Mouse (Mus musculus): ENCODE data around the gene Ghrhr. TPM values are rescaled to one million over a fixed set of nuclear protein-coding genes. Genes with fewer than 3 reads are reported as not detected.

Ghrhr gene
- polyA plus RNA-seq, 1 experiment from 2014 or later: not detected

DNA sequence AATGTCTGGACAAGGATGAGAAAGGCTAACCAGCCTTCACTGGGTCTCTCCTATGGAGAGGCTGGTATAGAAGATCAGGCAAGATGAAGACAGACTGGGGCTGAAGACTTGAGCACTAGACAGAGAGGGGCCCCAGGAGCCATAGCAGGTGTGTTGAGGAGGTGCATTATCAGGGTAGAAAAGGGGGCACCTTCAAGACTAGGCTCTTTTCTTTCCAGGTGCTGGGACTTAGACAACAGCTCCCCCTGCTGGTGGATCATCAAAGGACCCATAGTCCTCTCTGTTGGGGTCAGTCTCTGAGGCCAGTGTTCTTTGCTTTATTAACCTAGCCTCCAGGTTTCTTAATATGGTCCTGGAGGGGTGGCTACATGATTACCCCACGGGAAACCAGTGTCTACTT, 7.8 kb downstream of the Ghrhr start:
- Histone ChIP-seq H3K9me3 (no peaks in the 10 kb centered on the region), H3K36me3 (no peaks in the 10 kb centered on the region), H3K9ac (no peak overlapping the region), H3K4me3 (no peak overlapping the region), H3K4me1 (replicated peaks) (peaks cover 10% of the 10 kb centered on the region), H3K27ac (no peak overlapping the region), H3K4me2 (no peak overlapping the region), H3K27me3 (peaks cover 6% of the 10 kb centered on the region; the same call in 1 of the 2 replicates)
- no peak for ATAC-seq (ENCODE audit: low FRiP score)
- WGBS: 11% methylated on average over 1 of the region's 1 CpGs

DNA sequence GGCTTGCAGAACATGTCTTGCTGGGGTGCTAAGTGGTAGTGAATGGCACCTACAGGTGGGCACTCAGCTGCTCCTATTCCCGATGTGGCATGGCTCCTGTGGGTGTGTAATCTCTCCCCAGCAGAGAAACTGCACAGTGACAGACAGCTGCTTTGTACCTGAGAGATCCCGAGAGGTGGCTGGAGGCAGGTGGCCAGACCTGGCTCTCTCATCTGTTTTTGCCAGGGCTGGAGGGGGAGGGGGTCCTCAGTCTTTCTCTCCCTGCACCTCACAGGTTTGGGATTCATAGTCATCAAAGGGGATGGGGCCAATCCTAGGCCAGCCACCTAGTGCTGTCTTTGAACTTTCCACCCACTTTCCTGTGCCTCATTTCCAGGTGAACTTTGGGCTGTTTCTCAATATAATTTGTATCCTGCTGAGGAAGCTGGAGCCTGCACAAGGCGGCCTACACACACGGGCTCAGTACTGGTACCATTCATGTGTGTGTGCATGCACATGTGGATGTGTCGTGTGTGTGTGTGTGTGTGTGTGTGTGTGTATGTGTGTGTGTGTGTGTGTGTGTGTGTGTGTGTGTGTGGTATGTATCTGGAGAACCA, 8.4 kb downstream of the Ghrhr start:
- Histone ChIP-seq H3K27me3 (peaks cover 5% of the 10 kb centered on the region; the same call in 1 of the 2 replicates), H3K36me3 (no peaks in the 10 kb centered on the region), H3K4me1 (replicated peaks) (peaks cover 14% of the 10 kb centered on the region), H3K9me3 (no peaks in the 10 kb centered on the region), H3K27ac (no peak overlapping the region), H3K9ac (no peak overlapping the region), H3K4me3 (no peak overlapping the region), H3K4me2 (no peak overlapping the region)
- ATAC-seq (ENCODE audit: low FRiP score): no peak
- 77% methylated on average over 5 of the region's 5 CpGs for WGBS

DNA sequence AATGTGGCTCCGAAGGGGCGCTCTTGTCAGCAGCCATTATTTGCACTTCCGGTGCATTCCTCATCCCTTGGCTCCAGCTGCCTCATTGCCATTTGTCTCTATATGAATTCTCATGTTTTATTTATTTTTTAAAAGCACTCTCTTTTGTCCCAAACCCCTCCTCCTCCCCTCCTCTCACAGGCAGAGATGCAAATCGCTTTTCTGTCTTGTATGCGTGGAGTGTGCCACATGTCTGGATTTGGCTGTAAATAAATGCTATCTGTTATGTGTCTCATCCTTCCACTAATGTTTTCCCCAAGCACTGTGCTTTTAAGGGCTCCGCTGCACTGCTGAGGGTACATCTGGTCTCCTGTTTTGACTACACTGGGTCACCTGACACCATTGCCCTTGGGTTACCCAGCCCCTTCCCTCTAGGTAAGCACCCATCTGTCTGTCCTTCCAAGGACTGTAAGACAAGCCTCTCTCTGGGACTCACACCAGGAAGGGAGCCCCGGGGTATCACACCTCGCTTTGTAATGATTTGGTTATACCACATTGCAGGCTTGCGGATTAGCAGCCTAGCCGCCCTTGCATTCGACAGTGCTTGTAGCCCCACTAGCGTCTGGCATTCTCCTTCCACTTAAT, 12.6 kb downstream of the Ghrhr start:
- peaks cover 47% of the 10 kb centered on the region for H3K4me1 ChIP-seq (replicated peaks)

DNA sequence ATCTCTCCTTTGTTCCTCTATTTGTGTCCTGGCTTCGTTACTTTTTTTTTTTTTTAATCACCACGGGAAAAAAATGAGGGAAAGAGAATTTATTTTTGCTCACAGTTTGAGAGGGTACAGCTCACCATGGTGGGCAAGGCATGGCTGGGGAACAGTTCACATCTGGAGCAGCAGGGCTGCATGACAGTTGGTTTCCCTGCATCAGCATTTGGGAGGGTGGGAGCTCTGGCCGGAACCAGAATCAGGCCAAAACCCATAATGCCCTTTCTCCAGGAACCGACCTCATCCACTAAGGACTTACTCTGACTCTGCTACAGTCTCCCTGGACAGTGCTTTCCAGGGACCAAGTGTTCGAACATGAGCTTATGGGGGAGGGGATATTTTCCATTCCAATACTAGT, 13.2 kb downstream of the Ghrhr start:
- peaks cover 47% of the 10 kb centered on the region for H3K4me1 ChIP-seq (replicated peaks)
- ATAC-seq (ENCODE audit: low FRiP score): no peak
- WGBS: 69% methylated on average over 5 of the region's 5 CpGs
- no peaks in the 10 kb centered on the region for H3K36me3 ChIP-seq
- H3K4me3 ChIP-seq: no peak overlapping the region
- H3K27ac ChIP-seq: peak overlapping the region; percentile 76
- no peak overlapping the region for H3K9ac ChIP-seq
- H3K9me3 ChIP-seq: no peaks in the 10 kb centered on the region
- no peak overlapping the region for H3K4me2 ChIP-seq
- no peaks in the 10 kb centered on the region for H3K27me3 ChIP-seq

More for the DNA sequence above, 12.6 kb downstream of the Ghrhr start:
- no peaks in the 10 kb centered on the region for H3K27me3 ChIP-seq
- H3K9me3 ChIP-seq: no peaks in the 10 kb centered on the region
- no peak overlapping the region for H3K4me3 ChIP-seq
- ATAC-seq (ENCODE audit: low FRiP score): 0 out of 2 replicates have a peak, but pooled peaks have one; percentile 21
- no peak overlapping the region for H3K4me2 ChIP-seq
- H3K9ac ChIP-seq: 0 out of 2 replicates have a peak overlapping the region, but pooled peaks have one; percentile 40
- peak overlapping the region; percentile 76 for H3K27ac ChIP-seq
- 33% methylated on average over 12 of the region's 12 CpGs for WGBS
- no peaks in the 10 kb centered on the region for H3K36me3 ChIP-seq

DNA sequence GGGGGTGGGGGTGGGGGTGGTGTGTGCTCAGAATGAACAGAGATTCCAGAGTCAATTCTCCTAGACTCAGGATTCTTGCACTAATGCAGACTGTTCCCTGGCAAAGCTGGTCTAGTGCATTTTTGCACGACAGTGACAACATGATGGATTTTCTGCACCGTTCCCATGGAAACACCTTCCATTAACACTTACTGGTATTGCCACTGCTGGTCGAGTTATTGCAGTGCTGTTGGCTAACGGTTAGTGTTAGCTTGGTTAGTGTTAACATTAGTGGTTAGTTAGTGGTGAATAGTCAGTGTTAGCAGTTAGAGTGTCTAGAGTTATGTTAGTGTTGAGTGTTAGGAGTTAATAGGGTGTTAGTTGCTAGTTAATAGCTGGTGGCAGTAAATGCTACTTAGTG, 15.7 kb downstream of the Ghrhr start:
- peak; percentile 52 for ATAC-seq (ENCODE audit: low FRiP score)
- Histone ChIP-seq H3K9ac (no peak overlapping the region), H3K36me3 (no peaks in the 10 kb centered on the region), H3K4me2 (no peak overlapping the region), H3K4me1 (replicated peaks) (peaks cover 67% of the 10 kb centered on the region), H3K4me3 (no peak overlapping the region), H3K9me3 (no peaks in the 10 kb centered on the region), H3K27me3 (no peaks in the 10 kb centered on the region), H3K27ac (peak overlapping the region; percentile 62)
- 26% methylated on average over 4 of the region's 4 CpGs for WGBS

DNA sequence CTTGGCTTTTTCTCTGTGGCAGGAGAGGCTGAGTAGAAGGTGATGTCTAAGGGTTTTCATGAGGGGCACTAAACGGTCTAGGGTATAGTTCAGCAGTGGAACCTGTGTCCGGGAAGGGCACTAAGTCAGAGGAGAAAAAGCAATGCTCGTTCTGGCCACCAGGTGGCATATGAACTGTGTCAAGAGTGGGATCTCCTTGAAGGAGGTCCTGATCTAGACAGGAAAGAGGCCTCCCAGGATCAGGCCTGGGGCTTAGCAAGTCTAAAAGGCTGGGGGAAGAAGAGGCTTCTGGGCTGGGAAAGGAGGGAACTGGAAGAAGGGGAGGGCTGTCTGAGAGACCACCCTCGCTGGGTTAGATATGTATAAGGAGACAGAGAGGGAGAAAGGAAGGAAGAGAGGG, 16.4 kb downstream of the Ghrhr start:
- no peak overlapping the region for H3K4me3 ChIP-seq
- 7% methylated on average over 4 of the region's 4 CpGs for WGBS
- peak overlapping the region; percentile 62 for H3K27ac ChIP-seq
- no peak overlapping the region for H3K9ac ChIP-seq
- no peaks in the 10 kb centered on the region for H3K36me3 ChIP-seq
- no peak overlapping the region for H3K4me2 ChIP-seq
- peak; percentile 12; the same call in 1 of the 2 replicates for ATAC-seq (ENCODE audit: low FRiP score)
- no peaks in the 10 kb centered on the region for H3K27me3 ChIP-seq
- H3K9me3 ChIP-seq: no peaks in the 10 kb centered on the region
- peaks cover 72% of the 10 kb centered on the region for H3K4me1 ChIP-seq (replicated peaks)

DNA sequence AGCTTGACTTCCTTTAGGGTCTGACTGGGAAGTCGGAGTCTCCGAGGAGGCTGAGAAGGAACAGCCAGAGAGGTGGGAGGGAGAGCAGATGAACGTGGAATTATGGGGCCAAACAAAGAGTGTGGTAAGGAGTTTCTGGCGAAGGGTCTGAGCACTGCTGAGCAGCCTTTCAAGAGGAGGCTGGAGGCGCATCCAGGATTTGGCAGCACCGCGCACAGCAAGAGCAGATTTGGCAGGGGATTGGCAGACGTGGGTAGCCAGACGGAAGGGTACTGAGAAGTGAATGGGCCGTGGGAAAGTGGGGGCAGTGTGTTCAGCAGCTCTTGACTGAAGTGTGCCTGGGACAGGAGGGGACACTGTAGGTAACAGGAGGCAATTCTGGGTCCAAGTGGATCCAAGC, 18.8 kb downstream of the Ghrhr start:
- WGBS: 71% methylated on average over 10 of the region's 10 CpGs
- no peaks in the 10 kb centered on the region for H3K9me3 ChIP-seq
- H3K36me3 ChIP-seq: no peaks in the 10 kb centered on the region
- no peak overlapping the region for H3K4me3 ChIP-seq
- H3K4me1 ChIP-seq (replicated peaks): peaks cover 69% of the 10 kb centered on the region
- H3K27me3 ChIP-seq: no peaks in the 10 kb centered on the region
- no peak overlapping the region for H3K4me2 ChIP-seq
- ATAC-seq (ENCODE audit: low FRiP score): no peak
- peak overlapping the region; percentile 18; the same call in 1 of the 2 replicates for H3K27ac ChIP-seq
- H3K9ac ChIP-seq: no peak overlapping the region

DNA sequence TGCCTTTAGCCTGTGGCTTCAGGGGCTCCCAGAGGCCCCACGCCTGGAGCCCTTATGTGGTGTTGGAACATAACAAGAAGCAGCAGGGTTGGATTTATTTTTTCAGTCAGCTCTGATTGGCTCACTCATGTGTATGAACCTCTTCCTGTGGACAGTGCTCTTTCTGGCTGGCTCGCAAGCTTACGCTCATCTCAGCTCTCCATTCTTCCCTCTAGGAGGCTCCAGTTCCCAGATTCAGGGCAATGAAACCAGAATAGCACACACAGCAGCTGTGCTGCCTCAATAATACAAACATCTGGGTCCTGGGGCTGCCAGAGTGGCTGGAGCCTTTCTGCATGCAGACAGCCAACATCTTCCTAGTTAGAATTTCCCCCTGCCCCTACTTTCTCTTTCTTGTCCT, 20.1 kb downstream of the Ghrhr start:
- Histone ChIP-seq H3K4me1 (replicated peaks) (peaks cover 69% of the 10 kb centered on the region), H3K4me3 (no peak overlapping the region), H3K4me2 (no peak overlapping the region), H3K27ac (peak overlapping the region; percentile 58; the same call in 1 of the 2 replicates), H3K9me3 (no peaks in the 10 kb centered on the region), H3K9ac (no peak overlapping the region), H3K36me3 (no peaks in the 10 kb centered on the region), H3K27me3 (no peaks in the 10 kb centered on the region)
- ATAC-seq (ENCODE audit: low FRiP score): 0 out of 2 replicates have a peak, but pooled peaks have one; percentile 18
- WGBS: 47% methylated on average over 3 of the region's 3 CpGs

DNA sequence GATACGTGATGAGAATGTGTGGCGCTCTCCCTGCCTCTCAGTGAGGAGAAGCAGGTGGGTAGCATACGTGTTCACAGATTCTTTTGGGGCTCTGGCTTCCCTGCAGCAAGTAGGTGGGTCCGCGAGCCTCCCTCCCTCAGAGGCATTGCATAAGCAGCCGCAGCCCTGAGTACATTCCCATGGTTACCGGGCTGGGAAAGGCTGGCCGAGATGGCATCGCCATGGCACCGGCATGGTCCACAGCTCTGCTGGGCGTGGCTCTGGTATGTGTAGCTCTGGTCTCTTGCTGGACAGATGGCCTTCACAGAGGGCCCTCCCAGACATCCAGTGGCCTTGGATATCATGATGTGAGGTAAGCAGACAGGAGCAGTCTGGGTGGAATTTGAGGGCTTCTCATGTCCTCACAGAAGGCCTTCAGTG, 20.5 kb downstream of the Ghrhr start:
- Histone ChIP-seq H3K4me1 (replicated peaks) (peaks cover 65% of the 10 kb centered on the region), H3K36me3 (no peaks in the 10 kb centered on the region), H3K4me2 (no peak overlapping the region), H3K27me3 (no peaks in the 10 kb centered on the region), H3K27ac (peak overlapping the region; percentile 58; the same call in 1 of the 2 replicates), H3K9ac (no peak overlapping the region), H3K4me3 (no peak overlapping the region), H3K9me3 (no peaks in the 10 kb centered on the region)
- WGBS: 38% methylated on average over 11 of the region's 11 CpGs
- ATAC-seq (ENCODE audit: low FRiP score): peak; percentile 70

DNA sequence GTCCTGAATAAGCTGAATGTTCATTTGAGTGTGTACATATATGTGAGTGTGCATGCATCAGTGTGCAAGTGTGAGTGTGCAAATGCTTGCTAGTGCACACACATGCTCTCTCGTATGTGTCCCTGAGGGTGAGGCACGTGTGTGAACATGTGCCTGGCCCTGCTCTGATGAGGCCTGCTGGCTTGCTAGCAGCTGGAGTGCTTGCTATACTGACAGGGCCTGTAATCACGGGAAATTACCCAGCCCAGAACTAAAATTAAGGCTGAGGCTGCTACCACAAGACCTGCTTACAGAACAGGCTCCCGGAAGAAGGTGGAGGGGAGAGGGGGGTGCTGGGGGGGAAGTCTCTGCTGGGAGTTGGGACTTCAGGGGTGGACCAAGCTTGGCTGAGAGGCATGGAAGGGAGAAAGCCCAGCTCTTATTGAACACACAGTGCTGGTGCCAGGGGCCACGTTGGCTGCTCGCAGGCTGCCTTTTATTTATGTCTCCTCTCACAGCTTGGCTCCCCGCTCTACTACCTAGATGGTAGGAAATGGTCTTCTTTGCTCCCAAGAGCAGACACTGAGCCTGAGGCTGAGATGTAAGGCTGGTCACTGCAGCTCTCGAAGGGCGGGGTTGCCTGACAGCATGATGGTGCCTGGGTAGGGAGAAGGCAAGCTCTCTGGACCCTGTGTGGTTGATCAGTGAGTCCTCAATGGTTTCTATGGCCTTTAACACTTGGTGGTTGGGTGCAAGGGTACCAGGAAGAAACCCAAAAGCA, 23.0 kb downstream of the Ghrhr start:
- no peak overlapping the region for H3K9ac ChIP-seq

DNA sequence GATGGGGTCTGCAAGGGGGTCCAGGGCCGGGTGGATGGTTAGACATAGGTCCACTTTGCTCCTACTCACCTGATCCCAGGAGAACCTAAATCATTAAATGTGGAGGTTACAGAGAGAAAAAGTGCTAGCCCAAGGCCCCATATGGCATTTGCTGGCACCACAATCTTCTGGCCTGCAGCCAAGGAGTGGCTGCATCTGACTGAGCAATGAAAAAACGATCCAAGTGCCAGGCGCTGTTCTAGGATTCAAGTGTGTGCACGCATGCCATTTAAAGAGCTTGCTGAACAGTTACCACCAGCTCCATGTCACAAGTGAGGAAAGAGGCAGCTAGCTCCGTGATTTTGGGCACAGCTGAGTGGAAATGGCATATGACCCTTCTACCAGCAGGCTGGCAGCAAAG, 23.8 kb downstream of the Ghrhr start:
- Histone ChIP-seq H3K9me3 (no peaks in the 10 kb centered on the region), H3K27ac (peak overlapping the region; percentile 66; the same call in 1 of the 2 replicates), H3K9ac (no peak overlapping the region), H3K4me2 (no peak overlapping the region), H3K36me3 (no peaks in the 10 kb centered on the region), H3K4me1 (replicated peaks) (peaks cover 51% of the 10 kb centered on the region), H3K4me3 (no peak overlapping the region), H3K27me3 (0 out of 2 replicates have a peak, but pooled peaks cover 3% of the 10 kb centered on the region)
- ATAC-seq (ENCODE audit: low FRiP score): no peak
- WGBS: 46% methylated on average over 5 of the region's 5 CpGs

More for the DNA sequence above, 23.0 kb downstream of the Ghrhr start:
- Histone ChIP-seq H3K4me3 (no peak overlapping the region), H3K27me3 (0 out of 2 replicates have a peak, but pooled peaks cover 3% of the 10 kb centered on the region), H3K4me1 (replicated peaks) (peaks cover 52% of the 10 kb centered on the region), H3K4me2 (no peak overlapping the region), H3K36me3 (no peaks in the 10 kb centered on the region), H3K9me3 (no peaks in the 10 kb centered on the region), H3K27ac (peak overlapping the region; percentile 66)
- 66% methylated on average over 9 of the region's 9 CpGs for WGBS
- ATAC-seq (ENCODE audit: low FRiP score): no peak

DNA sequence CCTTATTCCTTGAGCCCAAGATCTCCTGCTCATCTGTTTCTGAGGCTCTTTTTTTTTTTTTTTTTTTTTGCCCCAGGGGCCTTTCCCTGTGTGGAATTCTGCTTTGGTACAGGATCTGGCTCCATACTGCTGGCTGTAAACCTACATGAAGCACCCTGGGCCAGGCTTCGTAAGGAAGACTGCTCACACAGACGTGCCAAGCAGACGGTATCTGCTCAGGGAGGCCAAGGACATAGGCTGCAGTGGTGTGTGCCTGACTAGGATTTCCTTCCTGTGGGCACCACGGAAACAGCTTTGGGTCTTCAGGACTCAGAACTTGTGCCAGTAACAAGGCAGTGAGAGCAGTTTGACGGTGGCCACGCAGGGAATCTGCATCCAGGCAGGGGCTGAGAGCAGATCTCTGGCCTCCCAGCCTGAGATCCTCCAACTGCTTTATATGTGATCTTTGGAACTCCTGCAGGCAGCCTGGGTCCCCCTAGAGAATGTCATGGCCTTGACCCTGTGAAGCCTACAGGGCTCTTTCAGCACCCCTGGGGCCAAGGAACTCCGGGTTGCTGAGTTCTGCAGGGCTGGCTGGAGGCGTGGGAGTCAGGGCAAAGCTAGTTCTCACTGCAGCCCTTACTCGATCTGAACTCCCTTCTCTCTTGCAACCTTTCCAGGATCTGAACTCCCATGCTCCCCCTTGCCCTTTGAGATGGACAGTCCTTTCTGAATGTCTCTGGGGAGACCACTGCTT, 26.1 kb downstream of the Ghrhr start:
- 0 out of 2 replicates have a peak, but pooled peaks cover 3% of the 10 kb centered on the region for H3K27me3 ChIP-seq
- 76% methylated on average over 9 of the region's 9 CpGs for WGBS
- no peak overlapping the region for H3K4me3 ChIP-seq
- no peak for ATAC-seq (ENCODE audit: low FRiP score)
- H3K4me2 ChIP-seq: no peak overlapping the region
- H3K4me1 ChIP-seq (replicated peaks): peaks cover 28% of the 10 kb centered on the region
- no peaks in the 10 kb centered on the region for H3K9me3 ChIP-seq
- no peak overlapping the region for H3K9ac ChIP-seq
- H3K27ac ChIP-seq: no peak overlapping the region
- no peaks in the 10 kb centered on the region for H3K36me3 ChIP-seq
